Mouse (Mus musculus) liver, postnatal 0 days (tissue): ENCODE measurements around the gene Irs2.

Experiments used
- CTCF ChIP-seq: sonication (generic); IDR thresholded peaks from 2 replicates; pipeline ENCODE4 v1.5.1; 2016; ENCODE audit warnings: antibody characterized with exemption, low read depth
- EP300 ChIP-seq: IDR thresholded peaks from 2 replicates; pipeline ENCODE4 v1.6.1; 2016; ENCODE audit warnings: antibody characterized with exemption, low read depth, mild to moderate bottlenecking

- no peak for TF ChIP-seq CTCF
- TF ChIP-seq EP300 = no peak
Measured at GRCm38 (mm10) chr8:10957292-10957955, 50.8 kb downstream of the Irs2 start.
